Comparison of ENCODE assay signal across 8 mouse cellular contexts in the genomic region with DNA sequence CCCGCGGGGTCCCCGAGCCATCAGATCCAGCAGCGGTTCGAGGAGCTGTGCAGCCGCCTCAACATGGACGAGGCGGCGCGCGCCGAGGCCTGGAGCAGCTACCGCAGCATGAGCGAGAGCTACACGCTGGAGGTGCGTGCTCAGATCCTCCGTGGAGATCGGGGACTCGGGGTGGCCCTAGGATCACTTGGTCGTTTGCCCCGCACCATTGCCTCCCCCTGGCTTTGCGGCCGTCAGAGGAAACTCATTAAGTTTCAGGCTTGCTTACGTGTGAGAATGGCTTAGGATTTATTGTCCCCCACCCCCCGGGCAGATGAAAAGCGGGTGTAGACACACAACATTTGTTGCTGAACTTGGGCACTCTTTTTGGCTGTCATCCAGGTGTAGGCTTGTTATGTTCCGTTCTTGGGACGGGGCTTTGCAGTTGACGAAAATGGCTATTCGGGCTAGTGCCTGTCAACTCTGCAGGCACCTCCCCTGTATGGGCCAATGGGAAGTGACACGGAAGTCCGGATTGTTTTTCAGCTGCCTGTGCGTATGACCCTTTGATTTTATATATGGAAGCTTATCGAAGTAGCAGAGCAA. TPM values are rescaled to one million over a fixed set of nuclear protein-coding genes. Genes with fewer than 3 reads are reported as not detected.
DNase-seq lines count a peak whose midpoint lies in the region; ATAC-seq lines count a peak whose summit lies in the region.

No protein-coding gene starts in this region.

- peak overlapping the region; percentile 65 for H3K9ac ChIP-seq in intestine, embryonic 14.5 days (ENCODE audit: low read length)

- peak; percentile 77 for ATAC-seq in intestine, embryonic 14.5 days (replicated peaks; ENCODE audit: low FRiP score, low TSS enrichment, low read depth)
- peak; percentile 88 for ATAC-seq in megakaryocyte progenitor cell, adult 5-6 weeks (replicated peaks; ENCODE audit: poor library complexity)

- DNase-seq in adrenal gland, adult 18-20 months (ENCODE audit: low spot score in 2 of 2): peak; percentile 59 to 64
- peak; percentile 56 for DNase-seq in embryo, embryonic 9.5 days (ENCODE audit: extremely low spot score)
- DNase-seq in gastrocnemius, postnatal 36 days: peak; percentile 62 to 70
- DNase-seq in intestine, embryonic 14.5 days (ENCODE audit: low spot score): peak; percentile 84
- DNase-seq in left cerebral cortex, postnatal 10 days (ENCODE audit: extremely low spot score in 1 of 2, low spot score in 2 of 2): peak; percentile 80 to 82
- peak; percentile 55 for DNase-seq in right cerebral cortex, postnatal 25 days
- DNase-seq in urinary bladder, postnatal 36 days (ENCODE audit: low spot score in 2 of 2): peak; percentile 69 to 83

- H3K9me3 ChIP-seq in intestine, embryonic 14.5 days (ENCODE audit: control insufficient read depth, low read length): no peaks in the 10 kb centered on the region

- no peaks in the 10 kb centered on the region; the same call in 1 of the 2 replicates for H3K36me3 ChIP-seq in intestine, embryonic 14.5 days (ENCODE audit: control insufficient read depth, insufficient read depth, low read length)

- peak overlapping the region; percentile 56 for H3K4me2 ChIP-seq in intestine, embryonic 14.5 days (ENCODE audit: low read length)

- peak overlapping the region; percentile 69; the same call in 1 of the 2 replicates for H3K27ac ChIP-seq in intestine, embryonic 14.5 days (ENCODE audit: low read depth)

- H3K27me3 ChIP-seq in intestine, embryonic 14.5 days (replicated peaks; ENCODE audit: control insufficient read depth, insufficient read depth, low read length): no peaks in the 10 kb centered on the region

- intact Hi-C loops in gastrocnemius, postnatal 36 days (cut with DNase I): no loop called here
- intact Hi-C loops in left cerebral cortex, postnatal 10 days (cut with DNase I): no loop called here

- WGBS in intestine, embryonic 14.5 days: under 1% methylated on average over 34 of the region's 34 CpGs

- H3K4me1 ChIP-seq in intestine, embryonic 14.5 days (replicated peaks; ENCODE audit: control insufficient read depth, insufficient read depth, low read length): peaks cover 5% of the 10 kb centered on the region

- H3K4me3 ChIP-seq in intestine, embryonic 14.5 days (ENCODE audit: low read depth, low read length): peak overlapping the region; percentile 85

RNA-seq across cellular contexts. Expression of a gene that starts 0.5 kb away (rescaled TPM):
- total RNA-seq in adrenal gland, adult 18-20 months (2021): 10 to 100 TPM; 32.7 to 45.8 TPM
- total RNA-seq in gastrocnemius, postnatal 36 days (2021): 10 to 100 TPM; 27.0 to 43.9 TPM
- 17.2 and 19.7 TPM in 2 replicates for polyA plus RNA-seq in intestine, embryonic 14.5 days (2014; fragmentation: Nextera tagmentation; extraction: Ambion mirVana)
- total RNA-seq in left cerebral cortex, postnatal 10 days (2021): 10 to 100 TPM; 28.7 to 32.0 TPM
- 44.5 and 47.4 TPM in 2 replicates for total RNA-seq in megakaryocyte progenitor cell, adult 5-6 weeks (2015)
- 48.1 and 60.5 TPM in 2 replicates for total RNA-seq in megakaryocyte progenitor cell, adult 5-6 weeks (2017)

Comparison
In these comparisons a context has a peak if more than half of its experiments do, and no peak if none do; other contexts are left out.
1. Peak in every context shown above with its lines: DNase-seq, ATAC-seq, H3K4me3 ChIP-seq and H3K27ac ChIP-seq.